Mouse (Mus musculus): Measurements from ENCODE around the gene Gm29866. TPM values are rescaled to one million over a fixed set of nuclear protein-coding genes. Genes with fewer than 3 reads are reported as not detected.
"Not testable (repeated sequence)": the region's sequence is repeated elsewhere in the genome, so short reads cannot be mapped to it uniquely, and the experiment has no call there.

Gene Gm29866
- not detected for polyA plus RNA-seq (2017; shearing (Covaris generic))

DNA sequence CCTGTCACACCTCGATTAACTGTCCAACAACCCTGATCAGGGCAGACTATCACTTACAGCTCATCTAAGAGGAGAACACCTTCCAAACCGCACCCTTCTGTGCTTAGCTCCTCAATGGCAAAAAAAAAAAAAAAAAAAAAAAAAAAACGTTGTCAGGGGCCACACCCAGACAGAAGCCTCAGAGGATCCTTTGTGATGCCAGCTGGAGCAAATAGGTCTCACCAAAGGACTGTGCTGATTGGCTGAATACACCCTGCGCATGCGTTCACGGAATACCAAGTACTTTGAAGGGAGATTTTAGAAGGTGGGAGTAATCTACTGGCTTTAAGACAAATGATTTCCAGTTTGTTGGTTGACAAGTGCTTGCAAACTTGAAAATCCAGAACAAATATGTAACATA, at the start of gene Gm29866:
TSS of gene Gm29866 (minus strand) at position 101 of the 400 bp plus-strand sequence.
- ATAC-seq, result not testable (repeated sequence)

Other genes with a start within 250 kb of the Gm29866 start
- not detected for gene Gm20909, start 170.9 kb upstream of the Gm29866 start, polyA plus RNA-seq (2017; shearing (Covaris generic))
- not detected for gene Gm20865, start 247.9 kb upstream of the Gm29866 start, polyA plus RNA-seq (2017; shearing (Covaris generic))